Mouse (Mus musculus) retina, postnatal 7 days (tissue): ENCODE data around the gene Trmt13.

Source experiments
- DNase-seq: peaks from one replicate; pipeline ENCODE4 v3.0.0-alpha.2; 2012; ENCODE audit warnings: low read depth, low spot score

Gene Trmt13

GRCm38 (mm10) chr3:116547430-116547829 is 67.0 kb downstream of the Trmt13 start:
- no peak for DNase-seq

GRCm38 (mm10) chr3:116542532-116542931 is 71.9 kb downstream of the Trmt13 start:
- no peak for DNase-seq

DNA sequence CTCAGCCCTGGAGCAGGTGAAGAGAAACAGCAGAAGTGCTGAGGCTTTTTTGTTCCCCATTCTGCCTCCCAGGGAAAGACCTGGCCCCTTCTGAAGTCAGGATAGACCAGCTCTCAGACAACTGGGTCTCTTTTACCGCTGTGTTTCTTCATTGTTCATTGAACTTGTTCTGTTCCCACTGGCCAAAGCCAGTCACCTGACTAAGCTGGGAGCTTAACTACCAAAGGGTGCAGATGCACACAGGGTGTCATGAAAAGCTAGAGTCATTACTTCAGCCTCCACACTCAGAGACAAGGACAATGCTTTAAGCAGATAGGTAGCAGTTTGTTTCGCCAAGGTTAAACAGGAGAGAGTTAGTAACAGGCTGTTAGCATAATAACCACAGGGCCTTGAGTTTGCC is 72.3 kb downstream of the Trmt13 start:
- no peak for DNase-seq

- no peak for DNase-seq
Observed at GRCm38 (mm10) chr3:116537200-116537573, 77.2 kb downstream of the Trmt13 start.

DNA sequence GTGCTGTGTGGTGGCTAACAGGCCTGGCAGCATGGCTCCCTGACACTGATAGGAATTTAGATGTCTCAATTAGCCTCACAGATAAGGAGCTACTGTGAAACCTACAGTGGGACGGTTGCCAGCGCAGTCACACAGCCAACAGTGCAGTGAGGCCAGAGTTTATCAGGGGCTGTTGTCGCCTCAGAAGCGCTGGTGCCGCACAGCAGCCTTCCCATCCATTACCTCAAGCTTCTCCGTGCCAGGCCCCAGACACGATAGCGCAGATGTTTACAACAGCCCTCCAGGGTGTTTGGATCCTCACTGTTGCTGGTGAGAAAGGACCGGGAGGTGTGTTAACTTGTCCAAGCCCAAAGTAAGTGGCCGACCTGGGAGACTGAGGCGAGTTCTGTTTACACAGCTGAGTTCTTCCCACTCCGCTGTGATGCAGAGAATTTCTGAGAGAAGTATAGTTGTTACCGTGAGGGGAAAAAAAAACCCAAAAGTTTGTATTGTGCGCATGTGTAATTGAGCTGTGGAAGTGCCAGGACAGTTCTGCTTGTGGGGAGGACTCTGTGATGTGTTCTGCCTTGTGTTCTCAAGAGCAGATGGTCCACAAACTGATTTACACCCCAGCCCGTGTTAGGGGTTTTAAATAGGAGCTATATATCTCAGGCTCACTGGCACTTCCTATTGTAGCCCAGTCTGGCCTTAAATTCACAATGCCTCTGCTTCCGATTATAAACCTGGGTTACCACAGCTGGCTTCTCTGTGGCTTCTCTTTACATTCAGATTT is 77.8 kb downstream of the Trmt13 start:
- DNase-seq, result no peak
